Mouse (Mus musculus) adrenal gland, postnatal 14 days (tissue): ENCODE measurements around the gene Hsf2bp. TPM values are rescaled to one million over a fixed set of nuclear protein-coding genes. Genes with fewer than 3 reads are reported as not detected.

Experiments
- DNase-seq: peaks from one replicate; pipeline ENCODE4 v3.0.0; 2021; ENCODE audit warnings: mixed read lengths
- total RNA-seq: library from RNA; stranded (reverse); gene quantifications from 2 replicates; pipeline ENCODE4 v1.2.3, GENCODE M21; 2021

Hsf2bp gene
- total RNA-seq, 1 experiment from 2014 or later: 0.78 TPM

- DNase-seq: no peak
Observed at GRCm38 (mm10) chr17:32031684-32032083, 4.5 kb downstream of the Hsf2bp start.

GRCm38 (mm10) chr17:32028301-32028700, 7.8 kb downstream of the Hsf2bp start:
- peak; percentile 36 for DNase-seq

GRCm38 (mm10) chr17:32027666-32028065, 8.5 kb downstream of the Hsf2bp start:
- peak; percentile 33 for DNase-seq

GRCm38 (mm10) chr17:32025386-32025785, 10.8 kb downstream of the Hsf2bp start:
- DNase-seq: peak; percentile 79

GRCm38 (mm10) chr17:32024671-32025073, 11.5 kb downstream of the Hsf2bp start:
- DNase-seq: peak; percentile 36

- DNase-seq: peak; percentile 43
Observed at GRCm38 (mm10) chr17:32023088-32023487, 13.1 kb downstream of the Hsf2bp start.

- DNase-seq: no peak
Observed at GRCm38 (mm10) chr17:32022551-32022950, 13.6 kb downstream of the Hsf2bp start.

GRCm38 (mm10) chr17:32021981-32022380, 14.2 kb downstream of the Hsf2bp start:
- no peak for DNase-seq

- DNase-seq: no peak
Observed at GRCm38 (mm10) chr17:32018127-32018894, 17.8 kb downstream of the Hsf2bp start.

GRCm38 (mm10) chr17:32016481-32016880, 19.7 kb downstream of the Hsf2bp start:
- DNase-seq: no peak

GRCm38 (mm10) chr17:32013659-32014058, 22.5 kb downstream of the Hsf2bp start:
- DNase-seq: no peak

- DNase-seq: no peak
Observed at GRCm38 (mm10) chr17:32012254-32012653, 23.9 kb downstream of the Hsf2bp start.

- DNase-seq: no peak
Observed at GRCm38 (mm10) chr17:32011694-32012093, 24.5 kb downstream of the Hsf2bp start.

- no peak for DNase-seq
Observed at GRCm38 (mm10) chr17:32006800-32007199, 29.3 kb downstream of the Hsf2bp start.

GRCm38 (mm10) chr17:32003251-32003650, 32.9 kb downstream of the Hsf2bp start:
- DNase-seq: no peak

GRCm38 (mm10) chr17:31998351-31998750, 37.8 kb downstream of the Hsf2bp start:
- no peak for DNase-seq

- no peak for DNase-seq
Observed at GRCm38 (mm10) chr17:31996331-31996730, 39.8 kb downstream of the Hsf2bp start.

GRCm38 (mm10) chr17:31995784-31996183, 40.4 kb downstream of the Hsf2bp start:
- DNase-seq: no peak

- no peak for DNase-seq
Observed at GRCm38 (mm10) chr17:31994132-31994531, 42.0 kb downstream of the Hsf2bp start.

- DNase-seq: no peak
Observed at GRCm38 (mm10) chr17:31993354-31993753, 42.8 kb downstream of the Hsf2bp start.

- no peak for DNase-seq
Observed at GRCm38 (mm10) chr17:31992004-31992403, 44.1 kb downstream of the Hsf2bp start.

GRCm38 (mm10) chr17:31989035-31989434, 47.1 kb downstream of the Hsf2bp start:
- DNase-seq: no peak

GRCm38 (mm10) chr17:31986915-31987314, 49.2 kb downstream of the Hsf2bp start:
- no peak for DNase-seq

- no peak for DNase-seq
Observed at GRCm38 (mm10) chr17:31983491-31983890, 52.7 kb downstream of the Hsf2bp start.
